Mouse (Mus musculus) thymus, adult 2 months (tissue): ENCODE measurements around the gene Atl1. TPM values are rescaled to one million over a fixed set of nuclear protein-coding genes. Genes with fewer than 3 reads are reported as not detected.

Experiments
- DNase-seq: peaks from one replicate; pipeline ENCODE4 v3.0.0; 2021
- H3K27ac ChIP-seq: fragments of 200-500 bp; 2 replicates; pipeline ENCODE4 v1.5.1; 2012; ENCODE audit warnings: low read length, control low read depth; ENCODE audit not compliant: control insufficient read depth, insufficient read depth
- H3K27me3 ChIP-seq: fragments of 200-500 bp; 2 replicates; pipeline ENCODE4 v1.6.1; 2012; ENCODE audit warnings: mild to moderate bottlenecking, low read length, moderate library complexity, mixed read lengths; ENCODE audit not compliant: control insufficient read depth, insufficient read depth
- H3K36me3 ChIP-seq: fragments of 200-500 bp; 2 replicates; pipeline ENCODE4 v1.6.1; 2012; ENCODE audit warnings: mild to moderate bottlenecking, low read length, moderate library complexity; ENCODE audit not compliant: control insufficient read depth, insufficient read depth
- H3K4me1 ChIP-seq: fragments of 200-500 bp; replicated peaks from 2 replicates; pipeline ENCODE4 v1.6.1; 2012; ENCODE audit warnings: low read length; ENCODE audit not compliant: control insufficient read depth, insufficient read depth
- H3K4me3 ChIP-seq: fragments of 200-500 bp; 2 replicates; pipeline ENCODE4 v1.5.1; 2012; ENCODE audit warnings: mild to moderate bottlenecking, low read length, control low read depth, moderate library complexity; ENCODE audit not compliant: control insufficient read depth, insufficient read depth
- CTCF ChIP-seq: fragments of 200-500 bp; IDR thresholded peaks from 2 replicates; pipeline ENCODE4 v1.5.1; 2012; ENCODE audit warnings: mild to moderate bottlenecking, control low read depth, low read length, moderate library complexity, borderline replicate concordance; ENCODE audit not compliant: control insufficient read depth, poor library complexity, insufficient read depth; ENCODE audit errors: extremely low read depth
- POLR2A ChIP-seq: fragments of 200-500 bp; IDR thresholded peaks from 2 replicates; pipeline ENCODE4 v1.6.1; 2012; ENCODE audit warnings: mild to moderate bottlenecking, low read length, control low read depth, moderate library complexity; ENCODE audit not compliant: control insufficient read depth, poor library complexity, insufficient read depth; ENCODE audit errors: extremely low read depth
- WGBS: fragments of 180-500 bp; shearing (Covaris S2); methylation state at CpG from one replicate; pipeline ENCODE4 v1.1.7; 2018; 5-methylcytosine and 5-hydroxymethylcytosine counted together
- polyA plus RNA-seq: library from polyadenylated mRNA; depleted of rRNA; stranded (reverse); fragments of >200 nt; gene quantifications from 2 replicates; pipeline ENCODE4 v1.2.3, GENCODE M21; 2012; rRNA removed

Atl1 gene
- polyA plus RNA-seq: 0.75 and 0.91 TPM in 2 replicates

- under 1% methylated on average over 118 of the region's 118 CpGs for WGBS
These were observed at the start of gene Atl1, which contains the start of gene Map4k5 for GRCm38 (mm10) chr12:69892371-69893251. Gene Atl1, plus strand, starts transcription at chr12:69892614. Gene Map4k5, minus strand, starts transcription at chr12:69893200.

GRCm38 (mm10) chr12:69843531-69844445, 48.6 kb upstream of the Atl1 start:
- TF ChIP-seq POLR2A: no peak
- TF ChIP-seq CTCF: no peak
- Histone ChIP-seq H3K36me3 (peaks cover 18% of the 10 kb centered on the region), H3K4me1 (no peaks in the 10 kb centered on the region; the same call in 1 of the 2 replicates), H3K27ac (no peak overlapping the region), H3K27me3 (no peaks in the 10 kb centered on the region), H3K4me3 (no peak overlapping the region)
- 94% methylated on average over 19 of the region's 19 CpGs for WGBS
- DNase-seq: no peak

More at GRCm38 (mm10) chr12:69892371-69893251, at the start of gene Atl1, which contains the start of gene Map4k5:
- Histone ChIP-seq H3K27ac (no peak within 1 kb of the TSS), H3K4me3 (peak within 1 kb of the TSS; percentile 80), H3K4me1 (peaks cover 10% of the 10 kb centered on the region), H3K27me3 (no peaks in the 10 kb centered on the region; the same call in 1 of the 2 replicates), H3K36me3 (no peaks in the 10 kb centered on the region)
- TF ChIP-seq POLR2A (peak; percentile 48; the same call in 1 of the 2 replicates), CTCF (peak; percentile 95)
- DNase-seq: peak; percentile 77

DNA sequence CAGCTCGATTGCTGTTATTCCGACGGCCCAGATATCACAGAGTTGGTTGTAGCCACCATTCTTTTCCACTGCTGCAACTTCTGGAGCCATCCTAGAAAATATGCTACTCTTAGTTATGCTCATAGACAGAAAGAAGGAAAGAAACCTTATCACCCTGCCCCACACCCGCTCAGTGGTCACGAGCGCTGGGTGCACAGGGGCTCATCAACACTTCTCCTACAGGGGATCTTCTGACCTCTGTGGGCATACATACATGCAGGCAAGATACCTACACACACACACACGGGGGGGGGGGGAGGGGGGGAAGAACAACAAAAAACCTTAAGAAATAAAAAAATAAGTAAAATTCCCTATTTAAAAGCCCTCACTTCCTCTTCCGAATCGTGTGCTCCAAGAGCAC, 46.7 kb upstream of the Atl1 start:
- 91% methylated on average over 9 of the region's 9 CpGs for WGBS
- Histone ChIP-seq H3K4me1 (no peaks in the 10 kb centered on the region; the same call in 1 of the 2 replicates), H3K4me3 (no peak overlapping the region), H3K27me3 (no peaks in the 10 kb centered on the region), H3K36me3 (peaks cover 23% of the 10 kb centered on the region), H3K27ac (no peak overlapping the region)
- no peak for TF ChIP-seq POLR2A
- TF ChIP-seq CTCF: no peak
- DNase-seq: no peak

DNA sequence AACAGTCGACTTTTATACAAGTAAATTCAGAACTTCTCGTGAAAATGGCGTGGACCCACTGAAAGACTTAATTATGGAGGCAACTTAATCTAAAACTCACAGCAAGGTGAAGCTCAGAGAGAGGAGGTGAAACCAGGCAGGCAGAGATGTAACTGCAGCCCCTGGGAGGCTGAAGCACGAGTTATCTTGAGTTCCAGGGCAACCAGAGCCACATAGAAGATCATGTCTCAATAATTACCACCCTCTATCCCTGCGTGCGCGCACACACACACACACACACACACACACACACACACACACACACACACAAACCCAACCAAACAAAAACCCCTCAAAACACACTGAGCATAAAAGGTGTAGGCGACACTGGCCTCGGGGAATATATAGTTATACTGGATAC, 45.9 kb upstream of the Atl1 start:
- no peak for TF ChIP-seq CTCF
- no peak for TF ChIP-seq POLR2A
- DNase-seq: no peak
- Histone ChIP-seq H3K27ac (no peak overlapping the region), H3K36me3 (peaks cover 23% of the 10 kb centered on the region), H3K27me3 (no peaks in the 10 kb centered on the region), H3K4me1 (no peaks in the 10 kb centered on the region; the same call in 1 of the 2 replicates), H3K4me3 (no peak overlapping the region)
- WGBS: 92% methylated on average over 9 of the region's 9 CpGs

DNA sequence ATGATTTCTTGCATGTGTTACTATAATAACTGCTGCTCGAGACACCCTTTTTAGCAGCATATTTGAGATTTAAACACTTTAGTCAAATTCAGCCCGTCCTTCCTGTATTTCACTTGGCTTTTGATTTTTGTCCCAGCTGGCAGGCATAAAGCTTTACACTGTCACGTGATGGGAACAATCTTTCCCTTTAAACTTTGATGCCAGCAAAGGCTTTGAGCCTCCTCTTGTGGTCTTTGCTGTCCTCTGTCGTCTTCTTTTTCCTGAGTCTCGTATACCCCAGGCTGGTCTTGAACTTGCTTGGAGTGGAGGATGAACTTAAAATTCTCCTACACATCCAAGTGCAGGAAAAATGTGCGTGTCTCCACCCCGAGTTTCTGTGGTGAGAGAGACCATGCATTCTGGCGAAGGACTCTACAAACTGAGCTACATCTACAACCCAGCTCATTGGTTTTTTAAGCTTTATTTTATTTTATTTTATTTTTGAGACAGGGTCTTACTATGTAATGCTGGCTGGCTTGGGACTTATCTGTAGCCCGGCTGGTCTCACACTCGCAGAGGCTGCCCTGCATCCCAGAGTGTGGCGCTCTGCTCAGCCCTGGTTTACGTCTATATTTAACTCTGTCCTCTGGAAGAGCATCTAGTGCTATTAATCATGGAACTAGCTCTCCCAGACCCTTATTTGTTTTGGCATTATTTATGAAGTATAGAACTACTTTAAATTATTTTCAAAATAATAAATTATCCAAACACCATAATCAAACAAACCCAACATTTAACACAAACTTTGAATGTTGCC, 44.1 kb upstream of the Atl1 start:
- no peak for TF ChIP-seq POLR2A
- TF ChIP-seq CTCF: no peak
- no peak for DNase-seq
- Histone ChIP-seq H3K36me3 (peaks cover 18% of the 10 kb centered on the region), H3K27me3 (no peaks in the 10 kb centered on the region), H3K4me1 (peaks cover under 1% of the 10 kb centered on the region; the same call in 1 of the 2 replicates), H3K27ac (no peak overlapping the region), H3K4me3 (no peak overlapping the region)
- WGBS: 84% methylated on average over 12 of the region's 12 CpGs
